Mouse (Mus musculus): ENCODE data around the gene C530008M17Rik. TPM values are rescaled to one million over a fixed set of nuclear protein-coding genes. Genes with fewer than 3 reads are reported as not detected.
A peak's percentile ranks its signal among the peaks of the same experiment; 100 is the strongest.

C530008M17Rik gene
- 44.6 and 57.5 TPM in 2 replicates for polyA plus RNA-seq (2014; fragmentation: Nextera tagmentation; extraction: Ambion mirVana)

DNA sequence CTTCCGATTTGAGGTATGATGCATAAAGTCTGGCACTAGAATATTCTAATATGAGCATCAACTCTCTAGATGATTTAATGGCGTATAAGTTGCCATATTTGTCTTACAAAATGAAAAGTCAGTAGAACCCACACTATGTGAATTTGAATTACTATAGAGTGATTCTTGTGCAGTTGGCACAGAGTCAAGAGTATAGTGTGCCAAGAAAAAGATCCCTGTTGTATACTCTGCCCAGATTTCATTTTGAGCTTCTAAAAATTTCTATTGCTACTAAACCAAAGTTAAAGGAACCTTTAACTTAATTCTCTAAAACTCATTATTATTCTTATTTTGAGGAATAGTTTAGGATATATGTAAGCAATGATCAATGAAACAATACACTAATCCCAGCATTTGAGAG is at the start of gene C530008M17Rik:
TSS of gene C530008M17Rik (plus strand) at position 301 of the 400 bp plus-strand sequence.
- Histone ChIP-seq H3K9me3 (replicated peaks; ENCODE audit: control insufficient read depth, low read length) (no peaks in the 10 kb centered on the region), H3K4me2 (ENCODE audit: low read length) (peak within 1 kb of the TSS; percentile 80), H3K36me3 (ENCODE audit: control insufficient read depth, insufficient read depth, low read length) (0 out of 2 replicates have a peak, but pooled peaks cover 2% of the 10 kb centered on the region), H3K27ac (ENCODE audit: low read depth, low read length) (peak within 1 kb of the TSS; percentile 99), H3K9ac (ENCODE audit: low read length) (peak within 1 kb of the TSS; percentile 100), H3K4me3 (ENCODE audit: low read depth, low read length) (peak within 1 kb of the TSS; percentile 93), H3K4me1 (ENCODE audit: control insufficient read depth, insufficient read depth, low read length) (peaks cover 10% of the 10 kb centered on the region), H3K27me3 (replicated peaks; ENCODE audit: control insufficient read depth, insufficient read depth, low read length) (no peaks in the 10 kb centered on the region)
- DNase-seq (ENCODE audit: low spot score) (peak; percentile 42), ATAC-seq (no peak)
- WGBS: 86% methylated on average over 2 of the region's 2 CpGs

DNA sequence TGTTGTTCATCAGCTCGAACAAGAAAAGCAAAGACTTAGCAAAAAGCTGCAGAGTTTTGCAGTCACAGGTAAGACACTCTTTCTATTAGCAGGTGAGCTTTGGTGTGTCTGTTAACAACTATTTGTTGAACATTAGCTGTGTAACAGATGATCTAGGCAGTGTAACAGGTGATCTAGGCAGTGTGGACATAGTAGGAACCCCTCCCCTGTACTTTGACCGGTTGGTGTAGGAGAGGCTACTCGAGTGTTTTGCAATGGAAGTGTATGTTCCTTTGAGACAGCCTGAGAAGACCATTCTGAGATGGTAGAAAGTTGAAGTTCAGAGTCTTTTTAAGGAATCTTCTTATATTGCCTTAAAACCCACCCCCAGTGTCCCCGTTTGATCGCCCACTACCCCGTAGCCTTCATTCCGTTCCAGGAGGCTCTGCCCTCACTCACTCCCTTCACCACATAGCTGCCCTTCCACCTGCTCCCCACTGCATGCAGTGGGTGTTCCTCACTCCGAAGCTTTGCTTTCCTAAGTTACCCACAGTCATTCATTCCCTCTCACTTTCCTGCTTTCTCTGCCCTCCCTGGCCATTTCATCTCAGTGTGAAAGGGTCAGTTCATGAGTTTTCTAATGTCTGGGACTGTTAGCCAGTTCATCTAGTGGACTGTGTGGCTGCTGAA is 46.5 kb upstream of the C530008M17Rik start:
- no peaks in the 10 kb centered on the region for H3K4me1 ChIP-seq (ENCODE audit: control insufficient read depth, insufficient read depth, low read length)
- H3K9ac ChIP-seq (ENCODE audit: low read length): no peak overlapping the region
- no peaks in the 10 kb centered on the region for H3K27me3 ChIP-seq (replicated peaks; ENCODE audit: control insufficient read depth, insufficient read depth, low read length)
- H3K27ac ChIP-seq (ENCODE audit: low read depth, low read length): no peak overlapping the region
- 93% methylated on average over 8 of the region's 8 CpGs for WGBS
- peaks cover 57% of the 10 kb centered on the region for H3K36me3 ChIP-seq (ENCODE audit: control insufficient read depth, insufficient read depth, low read length)
- no peaks in the 10 kb centered on the region for H3K9me3 ChIP-seq (replicated peaks; ENCODE audit: control insufficient read depth, low read length)
- no peak for DNase-seq (ENCODE audit: low spot score)
- H3K4me3 ChIP-seq (ENCODE audit: low read depth, low read length): no peak overlapping the region
- no peak for ATAC-seq
- H3K4me2 ChIP-seq (ENCODE audit: low read length): no peak overlapping the region

DNA sequence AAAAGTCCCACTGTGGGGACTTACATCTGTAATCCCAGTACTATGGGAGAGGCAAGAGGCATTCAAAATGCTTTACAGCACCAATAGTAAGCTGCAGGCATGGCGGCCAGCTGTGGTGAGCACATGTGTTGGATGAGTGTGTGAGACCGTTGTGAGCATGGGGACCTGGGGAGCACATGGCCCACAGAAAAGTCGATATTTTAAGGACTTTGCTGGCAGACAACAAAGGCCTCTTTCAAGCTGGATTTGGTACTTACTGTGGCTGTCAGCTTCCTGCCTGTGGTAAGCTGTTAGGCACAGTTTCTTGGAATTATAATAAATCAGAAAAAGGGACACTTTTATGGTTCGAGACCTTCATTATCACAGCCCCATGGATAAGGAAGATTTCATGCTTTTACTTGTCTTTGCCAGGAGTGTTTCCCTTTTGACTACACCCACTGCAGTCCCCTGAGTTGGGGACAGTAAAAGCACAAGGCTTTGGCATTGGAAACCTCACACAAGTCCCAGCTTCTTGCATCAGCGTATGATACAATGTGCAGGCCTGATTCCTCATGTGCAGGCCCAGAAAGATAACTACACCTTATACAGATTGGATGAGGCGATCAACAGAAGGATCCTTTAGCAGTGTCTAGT is 43.3 kb upstream of the C530008M17Rik start:
- no peak overlapping the region for H3K4me2 ChIP-seq (ENCODE audit: low read length)
- 87% methylated on average over 6 of the region's 6 CpGs for WGBS
- H3K27ac ChIP-seq (ENCODE audit: low read depth, low read length): no peak overlapping the region
- H3K9me3 ChIP-seq (replicated peaks; ENCODE audit: control insufficient read depth, low read length): no peaks in the 10 kb centered on the region
- H3K4me1 ChIP-seq (ENCODE audit: control insufficient read depth, insufficient read depth, low read length): no peaks in the 10 kb centered on the region
- H3K27me3 ChIP-seq (replicated peaks; ENCODE audit: control insufficient read depth, insufficient read depth, low read length): no peaks in the 10 kb centered on the region
- peaks cover 64% of the 10 kb centered on the region for H3K36me3 ChIP-seq (ENCODE audit: control insufficient read depth, insufficient read depth, low read length)
- H3K9ac ChIP-seq (ENCODE audit: low read length): no peak overlapping the region
- no peak for ATAC-seq
- H3K4me3 ChIP-seq (ENCODE audit: low read depth, low read length): no peak overlapping the region
- DNase-seq (ENCODE audit: low spot score): no peak

DNA sequence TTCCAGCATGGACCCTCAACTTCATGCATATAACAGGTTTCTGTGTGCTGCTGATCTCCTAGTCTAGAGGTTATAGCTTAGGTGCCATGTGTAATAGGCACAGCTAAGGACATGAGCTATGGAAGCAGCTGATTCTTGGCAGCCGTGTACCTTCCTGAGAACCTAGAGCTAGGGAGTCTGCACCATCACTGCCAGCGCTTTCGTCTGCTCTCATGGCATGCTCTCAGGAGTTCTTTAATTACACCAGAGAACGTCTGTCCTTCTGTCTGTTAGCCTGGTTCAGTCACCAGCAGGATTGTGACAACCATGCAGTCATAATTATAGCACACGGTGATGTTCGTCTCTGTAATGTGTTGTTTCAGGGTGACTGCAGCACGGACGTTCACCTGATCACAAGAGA is 41.0 kb upstream of the C530008M17Rik start:
- H3K36me3 ChIP-seq (ENCODE audit: control insufficient read depth, insufficient read depth, low read length): peaks cover 75% of the 10 kb centered on the region
- H3K9ac ChIP-seq (ENCODE audit: low read length): no peak overlapping the region
- H3K9me3 ChIP-seq (replicated peaks; ENCODE audit: control insufficient read depth, low read length): no peaks in the 10 kb centered on the region
- H3K27me3 ChIP-seq (replicated peaks; ENCODE audit: control insufficient read depth, insufficient read depth, low read length): no peaks in the 10 kb centered on the region
- H3K4me3 ChIP-seq (ENCODE audit: low read depth, low read length): no peak overlapping the region
- 90% methylated on average over 8 of the region's 8 CpGs for WGBS
- ATAC-seq: no peak
- H3K27ac ChIP-seq (ENCODE audit: low read depth, low read length): no peak overlapping the region
- H3K4me1 ChIP-seq (ENCODE audit: control insufficient read depth, insufficient read depth, low read length): no peaks in the 10 kb centered on the region
- DNase-seq (ENCODE audit: low spot score): no peak
- no peak overlapping the region for H3K4me2 ChIP-seq (ENCODE audit: low read length)

DNA sequence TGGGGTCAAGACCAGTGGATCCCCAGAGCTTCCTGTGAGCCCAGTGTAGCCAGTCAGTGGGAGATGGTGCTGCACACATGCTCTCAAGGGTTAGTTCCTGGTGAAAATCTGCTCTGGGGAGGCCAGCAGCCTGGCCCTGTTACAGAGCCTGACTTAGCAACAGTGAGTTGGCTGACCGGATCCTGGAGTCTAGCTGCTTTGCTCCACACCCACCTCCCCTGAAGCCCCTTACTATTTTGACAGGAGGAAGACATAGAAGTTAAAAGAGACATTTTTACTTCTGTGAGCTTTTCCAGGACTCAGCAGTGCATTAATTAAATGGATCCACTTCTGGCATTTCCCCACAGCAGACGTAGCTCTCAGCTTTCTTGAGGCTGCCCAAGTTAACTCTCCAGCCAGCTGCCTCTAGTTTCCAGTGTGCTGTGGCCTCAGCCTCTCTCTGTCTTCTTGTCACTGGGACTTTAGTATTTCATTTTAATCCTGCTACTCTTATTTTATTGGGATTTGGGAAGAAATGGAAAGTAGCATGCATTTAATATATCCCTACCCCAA is 40.0 kb upstream of the C530008M17Rik start:
- no peaks in the 10 kb centered on the region for H3K9me3 ChIP-seq (replicated peaks; ENCODE audit: control insufficient read depth, low read length)
- H3K4me2 ChIP-seq (ENCODE audit: low read length): no peak overlapping the region
- no peaks in the 10 kb centered on the region for H3K27me3 ChIP-seq (replicated peaks; ENCODE audit: control insufficient read depth, insufficient read depth, low read length)
- no peak overlapping the region for H3K4me3 ChIP-seq (ENCODE audit: low read depth, low read length)
- H3K27ac ChIP-seq (ENCODE audit: low read depth, low read length): no peak overlapping the region
- no peak for ATAC-seq
- no peaks in the 10 kb centered on the region for H3K4me1 ChIP-seq (ENCODE audit: control insufficient read depth, insufficient read depth, low read length)
- H3K36me3 ChIP-seq (ENCODE audit: control insufficient read depth, insufficient read depth, low read length): peaks cover 73% of the 10 kb centered on the region
- no peak overlapping the region for H3K9ac ChIP-seq (ENCODE audit: low read length)
- WGBS: 93% methylated on average over 2 of the region's 2 CpGs
- DNase-seq (ENCODE audit: low spot score): no peak

DNA sequence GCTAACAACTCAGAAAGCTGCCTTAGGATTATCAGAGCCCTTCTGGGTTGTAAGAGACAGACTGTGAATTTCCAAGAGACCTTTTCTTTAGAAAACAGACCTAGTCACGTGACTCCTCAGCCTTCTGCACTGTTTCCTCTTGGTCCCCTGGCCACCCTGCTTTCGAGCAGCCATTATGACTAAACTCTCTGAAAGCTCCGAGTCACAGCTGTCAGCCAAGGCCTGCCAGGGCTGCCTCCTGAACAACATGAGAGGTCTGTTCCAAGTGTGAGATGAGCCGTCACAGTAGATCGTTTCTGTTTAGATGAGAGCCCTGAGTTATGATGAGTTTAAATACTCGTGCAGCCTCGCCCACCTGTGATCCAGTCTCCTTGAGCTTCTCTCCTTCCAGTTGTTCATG is 37.6 kb upstream of the C530008M17Rik start:
- Histone ChIP-seq H3K4me3 (ENCODE audit: low read depth, low read length) (no peak overlapping the region), H3K4me1 (ENCODE audit: control insufficient read depth, insufficient read depth, low read length) (no peaks in the 10 kb centered on the region), H3K9ac (ENCODE audit: low read length) (no peak overlapping the region), H3K9me3 (replicated peaks; ENCODE audit: control insufficient read depth, low read length) (no peaks in the 10 kb centered on the region), H3K36me3 (ENCODE audit: control insufficient read depth, insufficient read depth, low read length) (peaks cover 77% of the 10 kb centered on the region), H3K27me3 (replicated peaks; ENCODE audit: control insufficient read depth, insufficient read depth, low read length) (no peaks in the 10 kb centered on the region), H3K27ac (ENCODE audit: low read depth, low read length) (no peak overlapping the region), H3K4me2 (ENCODE audit: low read length) (no peak overlapping the region)
- WGBS: 89% methylated on average over 7 of the region's 7 CpGs
- DNase-seq (ENCODE audit: low spot score) (no peak), ATAC-seq (no peak)

DNA sequence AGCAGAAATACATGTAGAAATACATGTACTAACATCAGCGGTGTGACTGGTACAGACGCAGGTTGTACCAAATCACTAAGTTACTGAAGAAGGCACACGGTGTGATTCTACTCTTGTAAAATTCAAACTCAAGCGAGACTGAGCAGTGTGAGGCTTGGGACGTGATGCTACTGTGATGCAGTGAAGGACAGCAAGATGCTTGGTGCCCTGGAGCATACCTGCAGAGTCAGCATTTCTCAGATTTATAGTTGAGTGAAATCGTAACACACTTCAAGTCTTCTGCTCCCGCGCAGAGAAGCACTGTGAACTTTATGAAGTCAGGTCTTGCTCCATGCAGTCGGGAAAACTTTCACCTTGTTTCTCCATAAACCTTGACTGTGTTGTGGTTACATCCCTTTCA is 32.6 kb upstream of the C530008M17Rik start:
- Histone ChIP-seq H3K4me1 (ENCODE audit: control insufficient read depth, insufficient read depth, low read length) (no peaks in the 10 kb centered on the region), H3K36me3 (ENCODE audit: control insufficient read depth, insufficient read depth, low read length) (peaks cover 47% of the 10 kb centered on the region), H3K4me2 (ENCODE audit: low read length) (no peak overlapping the region), H3K27ac (ENCODE audit: low read depth, low read length) (no peak overlapping the region), H3K9ac (ENCODE audit: low read length) (no peak overlapping the region), H3K4me3 (ENCODE audit: low read depth, low read length) (no peak overlapping the region), H3K27me3 (replicated peaks; ENCODE audit: control insufficient read depth, insufficient read depth, low read length) (no peaks in the 10 kb centered on the region), H3K9me3 (replicated peaks; ENCODE audit: control insufficient read depth, low read length) (no peaks in the 10 kb centered on the region)
- ATAC-seq (no peak), DNase-seq (ENCODE audit: low spot score) (no peak)
- WGBS: 96% methylated on average over 9 of the region's 9 CpGs

DNA sequence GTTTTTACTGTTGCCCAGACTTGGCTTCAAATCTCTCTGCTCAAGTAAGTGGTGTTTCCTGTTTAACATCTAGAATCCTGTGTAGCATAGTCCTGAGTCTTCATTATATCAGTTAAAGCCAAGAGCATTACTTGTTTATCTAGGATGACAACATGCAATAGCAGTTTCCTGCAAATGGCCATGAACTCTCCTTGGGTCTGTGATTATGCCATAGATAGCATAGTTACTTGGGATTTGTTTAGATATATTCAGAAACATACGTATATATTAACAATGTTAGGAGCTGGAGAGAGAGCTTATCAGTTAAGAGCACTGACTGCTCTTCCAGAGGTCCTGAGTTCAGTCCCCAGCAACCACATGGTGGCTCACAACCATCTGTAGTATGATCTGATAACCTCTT is 28.5 kb upstream of the C530008M17Rik start:
- Histone ChIP-seq H3K4me2 (ENCODE audit: low read length) (no peak overlapping the region), H3K9me3 (replicated peaks; ENCODE audit: control insufficient read depth, low read length) (no peaks in the 10 kb centered on the region), H3K36me3 (ENCODE audit: control insufficient read depth, insufficient read depth, low read length) (peaks cover 45% of the 10 kb centered on the region), H3K9ac (ENCODE audit: low read length) (no peak overlapping the region), H3K4me3 (ENCODE audit: low read depth, low read length) (no peak overlapping the region), H3K27me3 (replicated peaks; ENCODE audit: control insufficient read depth, insufficient read depth, low read length) (no peaks in the 10 kb centered on the region), H3K4me1 (ENCODE audit: control insufficient read depth, insufficient read depth, low read length) (no peaks in the 10 kb centered on the region), H3K27ac (ENCODE audit: low read depth, low read length) (no peak overlapping the region)
- WGBS: 98% methylated on average over 1 of the region's 1 CpGs
- DNase-seq (ENCODE audit: low spot score) (no peak), ATAC-seq (no peak)

DNA sequence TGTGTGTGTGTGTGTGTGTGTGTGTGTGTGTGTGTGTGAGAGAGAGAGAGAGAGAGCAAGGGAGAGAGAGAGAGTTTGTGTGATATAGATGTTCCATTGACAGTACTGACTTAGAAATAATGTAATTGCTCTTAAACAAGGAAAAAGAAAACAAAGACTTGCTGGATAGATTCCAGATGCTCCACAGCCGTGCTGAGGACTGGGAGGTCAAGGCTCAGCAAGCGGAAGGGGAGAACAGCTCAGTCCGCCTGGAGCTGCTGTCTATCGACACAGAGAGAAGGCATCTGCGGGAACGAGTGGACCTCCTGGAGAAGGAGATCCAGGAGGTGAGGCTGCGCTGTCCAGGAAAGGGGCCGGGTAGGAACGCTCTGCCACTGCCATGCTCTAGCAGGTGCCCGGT is 22.3 kb upstream of the C530008M17Rik start:
- no peak for ATAC-seq

More for the DNA sequence above, 22.3 kb upstream of the C530008M17Rik start:
- Histone ChIP-seq H3K4me1 (ENCODE audit: control insufficient read depth, insufficient read depth, low read length) (no peaks in the 10 kb centered on the region), H3K27ac (ENCODE audit: low read depth, low read length) (no peak overlapping the region), H3K36me3 (ENCODE audit: control insufficient read depth, insufficient read depth, low read length) (peaks cover 67% of the 10 kb centered on the region), H3K27me3 (replicated peaks; ENCODE audit: control insufficient read depth, insufficient read depth, low read length) (no peaks in the 10 kb centered on the region), H3K4me2 (ENCODE audit: low read length) (no peak overlapping the region), H3K9me3 (replicated peaks; ENCODE audit: control insufficient read depth, low read length) (no peaks in the 10 kb centered on the region), H3K9ac (ENCODE audit: low read length) (no peak overlapping the region), H3K4me3 (ENCODE audit: low read depth, low read length) (no peak overlapping the region)
- WGBS: 78% methylated on average over 10 of the region's 10 CpGs
- DNase-seq (ENCODE audit: low spot score): no peak

Data from forebrain, embryonic 14.5 days (tissue).